Mouse (Mus musculus): ENCODE data around the gene Rbm39.

- TF ChIP-seq CTCF (IDR thresholded peaks at IDR 0.05; ENCODE audit: low read depth, low read length) = no peak
- no peak for TF ChIP-seq GATA1 (IDR thresholded peaks at IDR 0.05; ENCODE audit: borderline replicate concordance, low read length)
Measured at GRCm38 (mm10) chr2:156147316-156147915, 32.6 kb downstream of the Rbm39 start.

All from G1E (cell line).